Mouse (Mus musculus) kidney, adult 2 months (tissue): ENCODE data around the gene Phactr4.

Experiments used
- CTCF ChIP-seq: fragments of 200-500 bp; conservative IDR thresholded peaks from 2 replicates; pipeline ENCODE4 v1.5.1; 2011; ENCODE audit warnings: low read depth, mild to moderate bottlenecking, control low read depth, low read length, moderate library complexity, mixed read lengths; ENCODE audit not compliant: insufficient read depth, insufficient read length
- POLR2A ChIP-seq: fragments of 200-500 bp; IDR thresholded peaks from one replicate; pipeline ENCODE4 v1.6.1; 2011; ENCODE audit warnings: low read depth, low read length, control low read depth

GRCm38 (mm10) chr4:132401016-132401415 is 21.3 kb downstream of the Phactr4 start:
- TF ChIP-seq POLR2A, result no peak
- no peak for TF ChIP-seq CTCF
